Mouse (Mus musculus): Measurements from ENCODE around the gene Gtf2ird1.

The Gtf2ird1 gene

DNA sequence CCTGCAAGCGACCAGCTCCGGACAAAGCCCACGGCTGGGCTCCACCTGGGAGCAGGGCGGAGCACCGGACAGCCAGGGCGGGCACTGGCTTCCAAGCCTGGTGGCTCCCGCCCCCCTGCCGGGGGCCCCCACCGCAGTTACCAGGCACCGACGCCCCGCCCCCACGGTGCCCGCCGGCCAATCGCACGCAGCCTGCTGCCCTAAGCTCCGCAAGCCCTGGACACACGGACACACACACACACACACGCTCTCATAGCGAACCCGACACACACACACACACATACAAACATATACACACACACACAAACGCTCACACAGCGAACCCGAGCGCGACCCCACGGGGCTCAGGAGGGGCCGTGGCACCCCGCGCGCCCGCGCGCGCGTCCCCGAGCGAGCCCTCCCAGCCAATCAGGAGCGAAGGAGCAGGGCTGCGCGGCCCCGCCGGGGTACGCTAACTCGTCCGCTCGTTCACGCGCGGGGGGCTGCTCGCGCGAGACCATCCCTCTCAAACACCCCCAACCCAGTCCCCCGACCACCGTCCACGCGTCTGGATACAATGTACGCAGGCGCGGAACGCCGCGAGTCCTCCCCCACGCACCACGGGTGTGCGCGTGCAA is 143.0 kb downstream of the Gtf2ird1 start:
- peak; percentile 94 for DNase-seq (ENCODE audit: low spot score)

DNA sequence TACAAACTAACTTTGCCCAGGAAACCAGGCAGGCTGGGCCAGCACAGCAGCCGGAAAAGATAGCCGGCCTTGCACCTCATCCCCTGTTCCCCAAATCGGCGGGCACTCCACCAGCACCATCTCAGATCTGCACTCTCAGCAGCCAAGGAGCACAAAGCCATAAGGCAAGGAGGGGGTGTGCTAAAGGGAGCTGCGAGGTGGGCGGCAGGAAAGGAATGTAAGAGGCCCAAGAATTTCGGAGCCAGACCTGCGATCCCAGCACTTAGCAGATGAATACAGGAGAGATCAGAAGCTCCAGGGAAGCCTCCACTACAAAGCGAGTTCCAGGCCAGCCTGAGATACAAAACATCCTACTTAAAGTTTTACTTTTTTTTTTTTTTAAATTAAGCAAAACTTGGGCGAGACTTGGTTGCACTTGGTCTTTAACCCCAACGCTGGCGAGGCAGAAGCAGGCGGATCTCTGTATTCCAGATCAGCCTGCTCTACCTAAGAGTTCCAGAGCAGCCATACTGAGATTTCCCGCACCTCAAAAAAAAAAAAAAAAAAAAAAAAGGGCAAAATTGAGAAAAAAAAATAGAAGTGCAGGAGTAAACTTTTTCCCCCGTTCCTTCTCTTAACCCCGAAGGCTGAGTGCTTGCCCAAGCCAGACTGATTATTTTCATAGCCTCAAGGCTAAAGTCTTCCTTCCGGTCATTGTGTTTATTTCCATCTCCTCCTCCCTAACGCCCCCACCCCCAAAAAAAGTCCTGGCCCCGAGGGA is 143.6 kb downstream of the Gtf2ird1 start:
- no peak for DNase-seq (ENCODE audit: low spot score)

DNA sequence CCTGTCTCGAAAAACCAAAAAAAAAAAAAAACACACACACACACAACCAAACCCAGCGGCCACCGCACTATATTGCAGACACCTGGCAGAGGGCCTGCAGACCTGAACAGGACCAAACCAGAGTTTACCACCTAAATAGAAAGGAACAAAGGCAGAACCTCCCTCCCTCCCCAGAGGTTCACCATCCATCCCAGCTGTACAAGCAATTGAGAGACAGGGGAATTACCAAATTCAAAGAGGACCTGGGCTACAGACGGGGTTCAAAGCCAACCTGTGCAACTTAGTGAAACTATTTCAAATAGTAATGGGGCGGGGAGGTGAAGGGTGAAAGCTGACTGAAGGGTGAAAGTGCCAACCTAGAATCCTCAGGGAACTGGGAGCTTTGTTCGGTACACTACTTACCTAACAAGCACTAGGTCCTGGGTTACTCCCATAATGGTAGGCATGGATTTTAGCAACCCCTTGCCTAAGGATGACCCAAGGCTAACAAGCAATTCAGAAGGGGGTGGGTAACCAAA is 144.6 kb downstream of the Gtf2ird1 start:
- no peak for DNase-seq (ENCODE audit: low spot score)

DNA sequence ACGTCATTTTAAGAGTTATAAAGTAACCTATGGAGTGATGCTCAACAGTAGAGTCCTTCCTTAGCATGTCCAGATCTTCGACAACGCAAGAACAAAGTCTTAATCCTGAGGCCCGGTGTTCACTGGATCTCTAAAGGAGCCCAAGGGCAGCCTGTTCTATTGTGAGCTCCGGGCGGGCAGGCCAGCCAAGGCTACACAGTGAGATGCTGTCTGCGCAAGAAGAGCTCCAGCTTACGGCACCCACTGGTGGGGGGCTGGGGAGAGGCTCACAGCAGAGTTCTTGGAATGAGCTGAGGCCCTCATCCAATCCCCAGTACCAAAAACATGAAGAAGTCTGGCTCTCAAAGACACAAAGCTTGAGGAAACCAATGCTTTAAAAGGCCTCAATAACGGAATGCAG is 146.3 kb downstream of the Gtf2ird1 start:
- DNase-seq (ENCODE audit: low spot score): no peak

DNA sequence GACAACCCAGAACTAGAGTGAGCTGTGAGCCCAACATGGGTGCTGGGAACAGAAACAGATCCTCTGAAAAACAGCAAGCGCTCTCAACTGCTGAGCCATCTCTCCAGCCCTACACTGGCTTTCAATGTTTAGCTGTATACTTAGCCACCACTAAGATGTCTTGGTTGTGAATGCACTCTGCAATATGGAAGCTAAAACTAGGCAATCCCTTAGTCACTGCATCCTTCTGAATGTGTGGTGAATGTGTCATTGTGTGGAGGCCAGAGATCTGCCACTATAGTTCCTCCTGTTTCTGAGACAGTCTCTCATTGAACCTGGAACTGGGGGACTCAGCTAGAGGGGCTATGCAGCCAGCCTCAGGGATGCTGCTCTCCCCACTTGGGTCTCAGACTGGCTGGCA is 147.2 kb downstream of the Gtf2ird1 start:
- no peak for DNase-seq (ENCODE audit: low spot score)
